Comparison of ENCODE assay signal across 28 mouse cellular contexts in genomic region chr7:90334362-90334761, GRCm38 (mm10). TPM values are rescaled to one million over a fixed set of nuclear protein-coding genes. Genes with fewer than 3 reads are reported as not detected.
DNase-seq lines count a peak whose midpoint lies in the region; ATAC-seq and TF ChIP-seq lines count a peak whose summit lies in the region.
"Had no signal": no experiment of that assay in that cellular context is flagged by ENCODE, and none has a peak within 500 bp of the region (broad histone marks: within the 10 kb centered on the region; RNA-seq: fewer than 3 reads in every experiment).

No protein-coding gene starts in this region.

- H3K4me3 ChIP-seq in left cerebral cortex, adult 2 months, result no peak overlapping the region
- no peak overlapping the region for H3K4me3 ChIP-seq in liver, embryonic 11.5 days (ENCODE audit: low read depth, low read length)
- H3K4me3 ChIP-seq: embryonic facial prominence, embryonic 13.5 days; embryonic facial prominence, embryonic 15.5 days; erythroblast, embryonic 14.5 days; forebrain, embryonic 10.5 days; forebrain, embryonic 12.5 days had no signal

- no peak for DNase-seq in frontal cortex, postnatal 14 days (ENCODE audit: low spot score in 2 of 2)
- DNase-seq in left cerebral cortex, adult 2 months (ENCODE audit: extremely low spot score in 1 of 2, low spot score in 2 of 2), result no peak
- DNase-seq in left cerebral cortex, postnatal 10 days (ENCODE audit: extremely low spot score in 1 of 2, low spot score in 2 of 2), result no peak
- peak; percentile 21 for DNase-seq in telencephalon, adult 2 months (ENCODE audit: low read depth, low spot score)
- DNase-seq in liver, embryonic 11.5 days (ENCODE audit: low spot score), result no peak
- DNase-seq: adrenal gland, adult 8-10 months; adrenal gland, postnatal 14 days; adrenal gland, postnatal 36 days; B cell, adult 2 months; cerebellum, adult 11 months; cerebellum, adult 18-20 months; cerebellum, adult 8-10 months; cerebellum, postnatal 10 days; cerebellum, postnatal 25 days; embryo, embryonic 11 days had no signal

- intact Hi-C loops in left cerebral cortex, adult 2 months (cut with DNase I), result no loop called here
- intact Hi-C loops in left cerebral cortex, postnatal 10 days (cut with DNase I), result no loop called here

- 77% methylated on average over 6 of the region's 6 CpGs for WGBS in liver, embryonic 11.5 days

- no peak overlapping the region for H3K9ac ChIP-seq in liver, embryonic 11.5 days (ENCODE audit: low read depth, low read length)
- H3K9ac ChIP-seq: embryonic facial prominence, embryonic 13.5 days; embryonic facial prominence, embryonic 15.5 days; forebrain, embryonic 12.5 days had no signal

- H3K36me3 ChIP-seq in liver, embryonic 11.5 days (ENCODE audit: control insufficient read depth, insufficient read depth, low read length), result no peaks in the 10 kb centered on the region
- H3K36me3 ChIP-seq: embryonic facial prominence, embryonic 13.5 days; embryonic facial prominence, embryonic 15.5 days; forebrain, embryonic 10.5 days; forebrain, embryonic 12.5 days; G1E had no signal

- no peak overlapping the region for H3K4me2 ChIP-seq in liver, embryonic 11.5 days
- H3K4me2 ChIP-seq: embryonic facial prominence, embryonic 13.5 days; embryonic facial prominence, embryonic 15.5 days; forebrain, embryonic 12.5 days had no signal

- peak overlapping the region; percentile 59; the same call in 1 of the 2 replicates for H3K27ac ChIP-seq in left cerebral cortex, adult 2 months
- H3K27ac ChIP-seq in liver, embryonic 11.5 days (ENCODE audit: low read depth, low read length), result no peak overlapping the region
- H3K27ac ChIP-seq: embryonic facial prominence, embryonic 13.5 days; embryonic facial prominence, embryonic 15.5 days; forebrain, embryonic 10.5 days; forebrain, embryonic 12.5 days had no signal

- TF ChIP-seq CTCF in left cerebral cortex, adult 2 months (IDR thresholded peaks at IDR 0.05), result no peak

- no peaks in the 10 kb centered on the region for H3K27me3 ChIP-seq in liver, embryonic 11.5 days (replicated peaks; ENCODE audit: control insufficient read depth, insufficient read depth, low read length)
- H3K27me3 ChIP-seq: CH12.LX; embryonic facial prominence, embryonic 13.5 days; embryonic facial prominence, embryonic 15.5 days; forebrain, embryonic 12.5 days; Patski had no signal

- H3K9me3 ChIP-seq in liver, embryonic 11.5 days (ENCODE audit: control insufficient read depth, low read length), result no peaks in the 10 kb centered on the region
- H3K9me3 ChIP-seq: embryonic facial prominence, embryonic 13.5 days; embryonic facial prominence, embryonic 15.5 days; forebrain, embryonic 10.5 days; forebrain, embryonic 12.5 days; G1E had no signal

- no peaks in the 10 kb centered on the region for H3K4me1 ChIP-seq in liver, embryonic 11.5 days (replicated peaks; ENCODE audit: control insufficient read depth, insufficient read depth, low read length)
- H3K4me1 ChIP-seq: embryonic facial prominence, embryonic 13.5 days; embryonic facial prominence, embryonic 15.5 days; forebrain, embryonic 12.5 days had no signal

- peak; percentile 52; the same call in 1 of the 2 replicates for ATAC-seq in frontal cortex, adult (ENCODE audit: low TSS enrichment)
- no peak for ATAC-seq in liver, embryonic 11.5 days (replicated peaks; ENCODE audit: low FRiP score)
- ATAC-seq: activated CD4-positive, CD25-positive, alpha-beta regulatory T cell, adult 4 months; CD4-positive, CD25-positive, alpha-beta regulatory T cell, adult 4 months; forebrain, embryonic 14.5 days; forebrain, embryonic 16.5 days; Patski had no signal

RNA-seq across cellular contexts. Expression of gene Sytl2, which starts 32.3 kb away (rescaled TPM):
- total RNA-seq in left cerebral cortex, adult 2 months (2021), result 10 to 100 TPM; 87.1 to 90.8 TPM
- 10 to 100 TPM; 59.4 to 61.8 TPM for total RNA-seq in left cerebral cortex, postnatal 10 days (2021)
- 1.9 and 2.1 TPM in 2 replicates for polyA plus RNA-seq in liver, embryonic 11.5 days (2014; fragmentation: Nextera tagmentation; extraction: Ambion mirVana)
- polyA plus RNA-seq: G1E had no signal
